Mouse (Mus musculus) kidney, embryonic 15.5 days (tissue): ENCODE measurements around the gene Calm2. TPM values are rescaled to one million over a fixed set of nuclear protein-coding genes. Genes with fewer than 3 reads are reported as not detected.

Experiments
- ATAC-seq: fragments of 200-750 bp; cut with Nextera tagmentation; replicated peaks from 2 replicates; pipeline ENCODE4 v1.8.0; 2017; ENCODE audit warnings: moderate TSS enrichment; ENCODE audit not compliant: low FRiP score
- H3K27ac ChIP-seq: fragments of 300-500 bp; sonication (generic); 2 replicates; pipeline ENCODE4 v1.5.1; 2015; ENCODE audit warnings: mild to moderate bottlenecking, inconsistent platforms
- H3K27me3 ChIP-seq: fragments of 300-500 bp; sonication (generic); 2 replicates; pipeline ENCODE4 v1.6.1; 2015; ENCODE audit warnings: inconsistent platforms
- H3K36me3 ChIP-seq: fragments of 300-500 bp; sonication (generic); 2 replicates; pipeline ENCODE4 v1.6.1; 2015; ENCODE audit warnings: inconsistent platforms
- H3K4me1 ChIP-seq: fragments of 300-500 bp; sonication (generic); 2 replicates; pipeline ENCODE4 v1.6.1; 2015; ENCODE audit warnings: inconsistent platforms
- H3K4me2 ChIP-seq: fragments of 300-500 bp; sonication (generic); 2 replicates; pipeline ENCODE4 v1.6.1; 2015; ENCODE audit warnings: moderate library complexity, mild to moderate bottlenecking, inconsistent platforms
- H3K4me3 ChIP-seq: fragments of 300-500 bp; sonication (generic); replicated peaks from 2 replicates; pipeline ENCODE4 v1.5.1; 2015; ENCODE audit warnings: mild to moderate bottlenecking, inconsistent platforms
- H3K9ac ChIP-seq: fragments of 300-500 bp; sonication (generic); 2 replicates; pipeline ENCODE4 v1.6.1; 2015; ENCODE audit warnings: mild to moderate bottlenecking, inconsistent platforms
- H3K9me3 ChIP-seq: fragments of 300-500 bp; sonication (generic); replicated peaks from 2 replicates; pipeline ENCODE4 v1.6.1; 2016; ENCODE audit warnings: inconsistent platforms
- WGBS: fragments of 180-500 bp; shearing (Covaris S2); methylation state at CpG from one replicate; pipeline ENCODE4 v1.1.7; 2015; ENCODE audit warnings: mixed read lengths; 5-methylcytosine and 5-hydroxymethylcytosine counted together
- polyA plus RNA-seq: library from polyadenylated mRNA; unstranded; fragments of >200 nt; fragmentation: Nextera tagmentation; extraction: Ambion mirVana; gene quantifications from 2 replicates; pipeline ENCODE4 v1.2.1, GENCODE M21; 2015

Gene Calm2
- polyA plus RNA-seq, 1 experiment from 2014 or later: 1,006 TPM

GRCm38 (mm10) chr17:87439441-87439840 lies 7.3 kb downstream of the Calm2 start:
- no peak overlapping the region for H3K27ac ChIP-seq
- H3K4me3 ChIP-seq: no peak overlapping the region
- H3K36me3 ChIP-seq: peaks cover 36% of the 10 kb centered on the region
- peaks cover 32% of the 10 kb centered on the region for H3K4me1 ChIP-seq
- H3K9ac ChIP-seq: no peak overlapping the region
- H3K27me3 ChIP-seq: no peaks in the 10 kb centered on the region
- no peaks in the 10 kb centered on the region for H3K9me3 ChIP-seq
- WGBS: 87% methylated on average over 2 of the region's 2 CpGs
- H3K4me2 ChIP-seq: no peak overlapping the region
- no peak for ATAC-seq

GRCm38 (mm10) chr17:87433929-87434328 lies 12.8 kb downstream of the Calm2 start:
- Histone ChIP-seq H3K36me3 (peaks cover 69% of the 10 kb centered on the region), H3K27me3 (no peaks in the 10 kb centered on the region), H3K4me1 (no peaks in the 10 kb centered on the region), H3K9ac (no peak overlapping the region), H3K9me3 (no peaks in the 10 kb centered on the region), H3K4me3 (no peak overlapping the region), H3K27ac (no peak overlapping the region), H3K4me2 (no peak overlapping the region)
- ATAC-seq: peak; percentile 36; the same call in 1 of the 2 replicates
- WGBS: 85% methylated on average over 3 of the region's 3 CpGs

- WGBS: 96% methylated on average over 5 of the region's 5 CpGs
- Histone ChIP-seq H3K9me3 (no peaks in the 10 kb centered on the region), H3K4me1 (no peaks in the 10 kb centered on the region), H3K36me3 (peaks cover 73% of the 10 kb centered on the region), H3K4me2 (no peak overlapping the region), H3K9ac (no peak overlapping the region), H3K27me3 (no peaks in the 10 kb centered on the region), H3K4me3 (no peak overlapping the region), H3K27ac (no peak overlapping the region)
- no peak for ATAC-seq
Measured at GRCm38 (mm10) chr17:87432743-87433142, 14.0 kb downstream of the Calm2 start.

- Histone ChIP-seq H3K4me3 (no peak overlapping the region), H3K27me3 (no peaks in the 10 kb centered on the region), H3K9ac (no peak overlapping the region), H3K4me1 (no peaks in the 10 kb centered on the region), H3K36me3 (peaks cover 73% of the 10 kb centered on the region), H3K9me3 (no peaks in the 10 kb centered on the region), H3K4me2 (no peak overlapping the region), H3K27ac (no peak overlapping the region)
- ATAC-seq: no peak
Measured at GRCm38 (mm10) chr17:87432314-87432713, 14.4 kb downstream of the Calm2 start.

DNA sequence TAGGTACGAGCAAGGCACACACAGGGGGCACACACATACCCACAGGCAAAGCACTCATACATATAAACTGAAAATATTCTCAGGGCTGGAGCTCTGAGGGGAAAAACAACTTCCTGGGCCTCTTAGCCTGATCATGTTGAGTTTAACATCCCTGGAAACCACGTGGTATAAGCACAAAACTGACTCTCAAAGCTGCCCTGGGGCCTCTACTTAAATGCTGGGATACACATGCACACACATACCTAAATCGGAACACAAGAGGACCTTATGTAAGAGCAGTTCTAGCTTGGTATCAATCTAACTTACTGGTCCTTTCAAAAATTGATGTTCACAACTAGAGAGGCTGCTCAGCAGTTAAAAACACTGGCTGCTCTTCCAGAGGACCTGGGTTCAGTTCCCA lies 17.3 kb downstream of the Calm2 start:
- Histone ChIP-seq H3K9me3 (no peaks in the 10 kb centered on the region), H3K27me3 (no peaks in the 10 kb centered on the region), H3K4me3 (no peak overlapping the region), H3K4me1 (no peaks in the 10 kb centered on the region), H3K9ac (no peak overlapping the region), H3K27ac (no peak overlapping the region), H3K36me3 (peaks cover 57% of the 10 kb centered on the region), H3K4me2 (no peak overlapping the region)
- no peak for ATAC-seq
- WGBS: 83% methylated on average over 3 of the region's 3 CpGs

- ATAC-seq: peak; percentile 46; the same call in 1 of the 2 replicates
- Histone ChIP-seq H3K9me3 (no peaks in the 10 kb centered on the region), H3K27ac (no peak within 1 kb of the TSS), H3K27me3 (no peaks in the 10 kb centered on the region), H3K9ac (no peak within 1 kb of the TSS), H3K4me2 (no peak within 1 kb of the TSS), H3K36me3 (peaks cover 39% of the 10 kb centered on the region), H3K4me3 (no peak within 1 kb of the TSS), H3K4me1 (no peaks in the 10 kb centered on the region)
- WGBS: 57% methylated on average over 24 of the region's 24 CpGs
Measured at GRCm38 (mm10) chr17:87427511-87427910, 19.2 kb downstream of the Calm2 start, which contains the start of gene Stpg4. TSS of gene Stpg4 (minus strand) at chr17:87427741.

GRCm38 (mm10) chr17:87418082-87418481 lies 28.7 kb downstream of the Calm2 start:
- H3K4me1 ChIP-seq: no peaks in the 10 kb centered on the region
- H3K27me3 ChIP-seq: no peaks in the 10 kb centered on the region
- H3K4me3 ChIP-seq: no peak overlapping the region
- ATAC-seq: no peak
- H3K4me2 ChIP-seq: no peak overlapping the region
- H3K27ac ChIP-seq: no peak overlapping the region
- no peaks in the 10 kb centered on the region for H3K9me3 ChIP-seq
- H3K36me3 ChIP-seq: no peaks in the 10 kb centered on the region
- 76% methylated on average over 7 of the region's 7 CpGs for WGBS
- H3K9ac ChIP-seq: no peak overlapping the region

GRCm38 (mm10) chr17:87406646-87407045 lies 40.1 kb downstream of the Calm2 start:
- 86% methylated on average over 4 of the region's 4 CpGs for WGBS
- Histone ChIP-seq H3K4me1 (peaks cover 5% of the 10 kb centered on the region; the same call in 1 of the 2 replicates), H3K27ac (no peak overlapping the region), H3K4me3 (no peak overlapping the region), H3K4me2 (no peak overlapping the region), H3K36me3 (no peaks in the 10 kb centered on the region), H3K9me3 (no peaks in the 10 kb centered on the region), H3K27me3 (no peaks in the 10 kb centered on the region), H3K9ac (no peak overlapping the region)
- ATAC-seq: no peak

GRCm38 (mm10) chr17:87405576-87405975 lies 41.2 kb downstream of the Calm2 start:
- Histone ChIP-seq H3K4me1 (peaks cover 5% of the 10 kb centered on the region; the same call in 1 of the 2 replicates), H3K4me2 (no peak overlapping the region), H3K36me3 (no peaks in the 10 kb centered on the region), H3K27ac (no peak overlapping the region), H3K4me3 (no peak overlapping the region), H3K9ac (no peak overlapping the region), H3K27me3 (no peaks in the 10 kb centered on the region), H3K9me3 (no peaks in the 10 kb centered on the region)
- no peak for ATAC-seq
- 50% methylated on average over 11 of the region's 11 CpGs for WGBS

- 78% methylated on average over 4 of the region's 4 CpGs for WGBS
- ATAC-seq: peak; percentile 56; the same call in 1 of the 2 replicates
- Histone ChIP-seq H3K4me1 (peaks cover 5% of the 10 kb centered on the region; the same call in 1 of the 2 replicates), H3K4me2 (no peak overlapping the region), H3K9ac (no peak overlapping the region), H3K9me3 (no peaks in the 10 kb centered on the region), H3K36me3 (no peaks in the 10 kb centered on the region), H3K4me3 (no peak overlapping the region), H3K27ac (no peak overlapping the region), H3K27me3 (no peaks in the 10 kb centered on the region)
Measured at GRCm38 (mm10) chr17:87403462-87403861, 43.3 kb downstream of the Calm2 start.

- no peaks in the 10 kb centered on the region for H3K36me3 ChIP-seq
- H3K4me2 ChIP-seq: no peak overlapping the region
- WGBS: 85% methylated on average over 11 of the region's 11 CpGs
- H3K27ac ChIP-seq: no peak overlapping the region
- no peaks in the 10 kb centered on the region for H3K27me3 ChIP-seq
- H3K9me3 ChIP-seq: no peaks in the 10 kb centered on the region
- no peak overlapping the region for H3K4me3 ChIP-seq
- ATAC-seq: no peak
- peaks cover 5% of the 10 kb centered on the region; the same call in 1 of the 2 replicates for H3K4me1 ChIP-seq
- no peak overlapping the region for H3K9ac ChIP-seq
Measured at GRCm38 (mm10) chr17:87402444-87402843, 44.3 kb downstream of the Calm2 start.

- no peaks in the 10 kb centered on the region for H3K9me3 ChIP-seq
- H3K4me2 ChIP-seq: no peak overlapping the region
- 0 out of 2 replicates have a peak, but pooled peaks cover 5% of the 10 kb centered on the region for H3K4me1 ChIP-seq
- H3K27me3 ChIP-seq: no peaks in the 10 kb centered on the region
- no peak overlapping the region for H3K27ac ChIP-seq
- no peak overlapping the region for H3K9ac ChIP-seq
- ATAC-seq: no peak
- WGBS: 69% methylated on average over 11 of the region's 11 CpGs
- H3K4me3 ChIP-seq: no peak overlapping the region
- H3K36me3 ChIP-seq: no peaks in the 10 kb centered on the region
Measured at GRCm38 (mm10) chr17:87397088-87397487, 49.6 kb downstream of the Calm2 start.

DNA sequence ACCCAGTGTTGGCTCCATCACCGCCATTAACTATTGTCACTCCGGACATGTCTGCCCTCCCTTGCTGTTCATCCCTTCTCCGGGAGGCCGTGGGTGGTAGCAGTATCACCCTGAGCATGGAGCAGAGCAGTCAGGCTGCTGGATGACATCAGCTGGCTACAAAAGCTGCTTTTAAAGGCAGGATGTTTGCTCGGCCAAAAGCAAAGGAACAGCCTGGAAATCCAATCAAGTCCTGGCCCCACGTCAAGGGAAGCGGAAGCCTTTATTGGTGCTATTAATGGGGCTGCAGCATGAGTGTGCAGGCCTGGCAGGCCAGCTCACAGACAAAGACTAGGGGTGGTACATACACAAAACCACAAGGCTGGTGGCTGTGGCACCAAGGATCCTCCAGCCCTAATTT lies 55.5 kb downstream of the Calm2 start:
- Histone ChIP-seq H3K27me3 (no peaks in the 10 kb centered on the region), H3K36me3 (no peaks in the 10 kb centered on the region), H3K4me1 (peaks cover 16% of the 10 kb centered on the region), H3K9me3 (no peaks in the 10 kb centered on the region), H3K4me3 (no peak overlapping the region), H3K9ac (no peak overlapping the region), H3K27ac (no peak overlapping the region; the same call in 1 of the 2 replicates), H3K4me2 (no peak overlapping the region)
- WGBS: 56% methylated on average over 7 of the region's 7 CpGs
- ATAC-seq: no peak
